Mouse (Mus musculus) intestine, postnatal 0 days (tissue): Measurements from ENCODE around the gene Olfr1418. TPM values are rescaled to one million over a fixed set of nuclear protein-coding genes. Genes with fewer than 3 reads are reported as not detected.
"Not testable (repeated sequence)": the region's sequence is repeated elsewhere in the genome, so short reads cannot be mapped to it uniquely, and the experiment has no call there.

Source experiments
- ATAC-seq: fragments of 200-750 bp; cut with Nextera tagmentation; 2 replicates; pipeline ENCODE4 v1.8.0; 2017; ENCODE audit warnings: mild to moderate bottlenecking, moderate TSS enrichment, moderate library complexity
- H3K27ac ChIP-seq: fragments of 300-500 bp; sonication (generic); 2 replicates; pipeline ENCODE4 v1.5.1; 2014; ENCODE audit warnings: mild to moderate bottlenecking, low read depth, low read length, moderate library complexity
- H3K27me3 ChIP-seq: fragments of 300-500 bp; sonication (generic); replicated peaks from 2 replicates; pipeline ENCODE4 v1.6.1; 2014; ENCODE audit warnings: low read length, mixed read lengths; ENCODE audit not compliant: control insufficient read depth, insufficient read depth
- H3K36me3 ChIP-seq: fragments of 300-500 bp; sonication (generic); 2 replicates; pipeline ENCODE4 v1.6.1; 2014; ENCODE audit warnings: mild to moderate bottlenecking, moderate library complexity; ENCODE audit not compliant: control insufficient read depth, insufficient read depth
- H3K4me1 ChIP-seq: fragments of 300-500 bp; sonication (generic); replicated peaks from 2 replicates; pipeline ENCODE4 v1.6.1; 2014; ENCODE audit warnings: antibody characterized with exemption, low read length, mixed read lengths; ENCODE audit not compliant: control insufficient read depth, insufficient read depth
- H3K4me2 ChIP-seq: fragments of 300-500 bp; sonication (generic); replicated peaks from 2 replicates; pipeline ENCODE4 v1.6.1; 2014; ENCODE audit warnings: low read depth, mild to moderate bottlenecking, moderate library complexity
- H3K4me3 ChIP-seq: fragments of 300-500 bp; sonication (generic); 2 replicates; pipeline ENCODE4 v1.5.1; 2014; ENCODE audit warnings: low read depth, low read length
- H3K9ac ChIP-seq: fragments of 300-500 bp; sonication (generic); 2 replicates; pipeline ENCODE4 v1.6.1; 2014; ENCODE audit warnings: mild to moderate bottlenecking, low read depth, low read length
- H3K9me3 ChIP-seq: fragments of 300-500 bp; sonication (generic); 2 replicates; pipeline ENCODE4 v1.6.1; 2016; ENCODE audit warnings: mixed run types; ENCODE audit not compliant: control insufficient read depth
- CTCF ChIP-seq: sonication (generic); IDR thresholded peaks from 2 replicates; pipeline ENCODE4 v1.5.1; 2016; ENCODE audit warnings: low read depth, mild to moderate bottlenecking, control low read depth, antibody characterized with exemption, moderate library complexity
- WGBS: fragments of 180-500 bp; shearing (Covaris S2); extraction: QIAGEN DNeasy Blood & Tissue Kit; methylation state at CpG from one replicate; pipeline ENCODE4 v1.1.7; 2014; 5-methylcytosine and 5-hydroxymethylcytosine counted together
- polyA plus RNA-seq: library from polyadenylated mRNA; unstranded; fragments of >200 nt; fragmentation: Nextera tagmentation; extraction: Ambion mirVana; gene quantifications from 2 replicates; pipeline ENCODE4 v1.2.1, GENCODE M21; 2015

Gene Olfr1418
- polyA plus RNA-seq, result not detected in 2 replicates

DNA sequence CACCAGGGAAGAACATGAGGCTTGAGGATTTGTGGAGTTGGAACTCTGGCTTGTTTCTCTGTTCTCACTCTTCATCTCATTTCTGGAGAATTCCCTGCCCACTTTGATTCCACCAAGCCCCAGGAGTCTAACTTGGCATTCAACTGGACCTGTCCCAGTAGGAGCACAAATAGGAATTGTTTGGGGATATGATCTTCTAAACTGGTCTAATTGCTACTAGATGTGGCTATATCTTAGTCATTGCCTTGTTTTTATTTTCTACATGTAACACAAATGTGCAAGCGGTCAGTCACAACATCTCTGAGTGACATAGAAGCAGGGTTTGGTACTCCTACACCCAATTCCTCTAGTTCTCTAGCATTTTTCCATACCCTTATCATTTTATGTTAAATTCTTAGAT is at the start of gene Olfr1418:
Olfr1418 (minus strand) TSS at position 101 of the 400 bp plus-strand sequence.
- no peak within 1 kb of the TSS for H3K9ac ChIP-seq
- no peaks in the 10 kb centered on the region for H3K9me3 ChIP-seq
- H3K27me3 ChIP-seq, result no peaks in the 10 kb centered on the region
- no peaks in the 10 kb centered on the region for H3K36me3 ChIP-seq
- WGBS, result 94% methylated on average over 1 of the region's 1 CpGs
- no peak within 1 kb of the TSS for H3K4me2 ChIP-seq
- ATAC-seq, result no peak
- no peak for TF ChIP-seq CTCF
- no peaks in the 10 kb centered on the region for H3K4me1 ChIP-seq
- no peak within 1 kb of the TSS for H3K27ac ChIP-seq
- no peak within 1 kb of the TSS for H3K4me3 ChIP-seq

DNA sequence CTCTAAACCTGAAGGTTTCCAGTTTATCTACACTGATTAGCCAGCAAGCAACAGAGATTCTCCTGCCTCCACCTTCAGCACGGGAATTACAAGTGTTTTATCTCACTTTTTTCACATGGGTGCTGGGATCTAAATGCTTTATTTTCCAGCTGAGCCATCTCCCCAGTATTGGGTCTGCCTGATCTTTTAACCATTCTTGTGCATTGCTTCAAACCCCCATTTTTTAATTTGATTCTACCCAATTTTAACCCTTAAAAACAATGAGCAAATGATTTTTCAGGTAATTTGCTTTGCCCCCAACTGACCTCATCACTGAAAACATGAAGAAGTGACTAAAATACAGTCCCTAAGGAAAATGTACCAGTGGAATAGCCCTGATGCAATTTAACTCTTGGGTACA is 25.4 kb upstream of the Olfr1418 start, which contains the start of gene Olfr1420:
Olfr1420 (plus strand) TSS at position 301 of the 400 bp plus-strand sequence.
- H3K36me3 ChIP-seq, result no peaks in the 10 kb centered on the region

DNA sequence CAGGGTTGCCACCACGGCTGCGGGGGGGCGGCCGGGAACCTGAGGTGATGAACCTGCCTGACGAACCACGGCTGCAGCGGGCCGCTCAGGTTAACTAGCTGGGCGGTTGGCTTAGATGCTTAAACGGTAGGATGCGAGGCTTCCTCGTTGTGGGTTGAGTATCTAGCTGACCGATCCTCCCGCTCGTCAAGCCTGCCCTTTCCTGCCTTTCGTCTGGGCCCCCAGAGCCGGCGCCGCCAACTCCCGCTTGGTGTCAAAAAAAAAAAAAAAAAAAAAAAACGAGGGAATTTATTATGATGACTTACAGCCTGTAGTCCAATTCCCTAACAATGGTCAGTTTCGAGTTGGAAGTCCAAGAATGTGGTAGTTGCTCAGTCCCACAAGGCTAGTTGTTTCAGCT is 17.5 kb upstream of the Olfr1418 start:
- not testable (repeated sequence) for ATAC-seq, H3K4me2 ChIP-seq
- whole genome bisulfite sequencing, result 46% methylated on average over 22 of the region's 22 CpGs

More for the DNA sequence above, 25.4 kb upstream of the Olfr1418 start, which contains the start of gene Olfr1420:
- Histone ChIP-seq H3K27me3 (no peaks in the 10 kb centered on the region), H3K9me3 (no peaks in the 10 kb centered on the region), H3K4me1 (no peaks in the 10 kb centered on the region), H3K27ac (no peak within 1 kb of the TSS), H3K4me3 (no peak within 1 kb of the TSS), H3K4me2 (no peak within 1 kb of the TSS), H3K9ac (no peak within 1 kb of the TSS)
- WGBS, result 33% methylated on average over 1 of the region's 1 CpGs
- no peak for TF ChIP-seq CTCF
- no peak for ATAC-seq

DNA sequence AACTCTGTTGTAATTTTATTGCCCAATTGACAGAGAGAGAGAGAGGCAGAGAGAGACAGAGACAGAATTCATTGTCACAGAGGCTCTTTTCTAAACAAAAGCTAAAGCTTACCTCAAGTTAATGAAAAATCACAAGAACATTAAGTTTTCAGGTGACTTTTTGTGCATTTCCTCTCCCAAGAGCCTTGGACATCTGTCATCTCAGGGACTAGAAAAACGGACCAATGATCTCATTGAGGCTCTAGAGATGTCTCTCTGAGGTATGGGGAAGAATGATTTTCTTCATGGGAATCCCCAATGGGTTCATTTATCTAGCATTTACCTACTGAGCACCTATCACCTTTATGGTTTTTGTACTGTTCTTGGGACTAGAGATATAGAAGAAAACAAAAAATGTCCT is 14.1 kb upstream of the Olfr1418 start, which contains the start of gene Olfr1419:
Olfr1419 (minus strand) TSS at position 101 of the 400 bp plus-strand sequence.
- TF ChIP-seq CTCF, result no peak
- WGBS, result 49% methylated on average over 1 of the region's 1 CpGs

More for the DNA sequence above, 17.5 kb upstream of the Olfr1418 start:
- H3K27me3 ChIP-seq, H3K27ac ChIP-seq, H3K9ac ChIP-seq, H3K4me3 ChIP-seq, H3K36me3 ChIP-seq, H3K9me3 ChIP-seq, H3K4me1 ChIP-seq: not testable (repeated sequence)

DNA sequence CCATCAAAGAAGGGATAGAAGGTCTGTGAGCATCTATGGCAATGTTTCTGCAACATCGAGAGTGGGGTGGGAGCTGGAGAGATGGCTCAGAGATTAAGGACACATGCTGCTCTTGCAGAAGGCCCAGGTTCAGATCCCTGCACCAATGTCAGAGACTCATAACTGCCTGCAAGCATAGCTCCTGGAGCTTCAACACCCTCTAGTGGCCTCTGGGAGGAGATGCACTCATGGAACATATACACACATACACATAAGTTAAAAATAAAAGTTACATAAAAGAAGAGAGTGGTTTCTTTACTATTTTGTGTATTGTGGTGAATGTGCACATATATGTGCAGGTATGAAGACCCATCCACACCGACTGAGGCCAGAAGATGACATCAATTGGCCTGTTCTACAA is 7.0 kb upstream of the Olfr1418 start:
- WGBS, result 85% methylated on average over 2 of the region's 2 CpGs
- TF ChIP-seq CTCF, result peak; percentile 28
- no peak for ATAC-seq
- no peaks in the 10 kb centered on the region for H3K27me3 ChIP-seq
- H3K9ac ChIP-seq, result no peak overlapping the region
- H3K4me2 ChIP-seq, result no peak overlapping the region
- no peaks in the 10 kb centered on the region for H3K36me3 ChIP-seq
- H3K4me3 ChIP-seq, result no peak overlapping the region
- peaks cover 3% of the 10 kb centered on the region; the same call in 1 of the 2 replicates for H3K9me3 ChIP-seq
- H3K27ac ChIP-seq, result no peak overlapping the region
- no peaks in the 10 kb centered on the region for H3K4me1 ChIP-seq

More for the DNA sequence above, 14.1 kb upstream of the Olfr1418 start, which contains the start of gene Olfr1419:
- Histone ChIP-seq H3K27me3 (no peaks in the 10 kb centered on the region), H3K4me2 (no peak within 1 kb of the TSS), H3K27ac (no peak within 1 kb of the TSS), H3K9me3 (no peaks in the 10 kb centered on the region), H3K9ac (no peak within 1 kb of the TSS), H3K4me3 (no peak within 1 kb of the TSS), H3K36me3 (no peaks in the 10 kb centered on the region), H3K4me1 (no peaks in the 10 kb centered on the region)
- ATAC-seq, result no peak

DNA sequence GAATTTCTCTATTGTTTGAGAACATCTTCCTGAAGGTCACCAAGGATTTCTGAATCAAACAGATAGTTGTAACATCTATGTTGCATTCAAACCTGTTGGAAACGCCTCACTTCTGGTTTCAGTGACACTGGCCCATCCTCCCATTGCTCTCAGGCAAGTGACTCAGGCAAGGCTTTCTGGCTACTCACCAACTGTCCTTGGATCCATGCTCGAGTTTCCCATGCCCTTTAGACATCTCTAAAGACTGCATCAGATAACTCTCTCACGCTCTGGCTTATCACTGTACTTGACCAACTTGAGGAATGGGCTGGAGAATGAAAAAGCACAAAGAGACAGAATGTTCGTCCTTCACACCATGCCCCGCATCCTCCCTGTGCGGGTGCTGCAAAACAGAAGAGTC is 4.4 kb downstream of the Olfr1418 start:
- ATAC-seq, result no peak
- H3K9ac ChIP-seq, result no peak overlapping the region
- 70% methylated on average over 6 of the region's 6 CpGs for WGBS
- no peaks in the 10 kb centered on the region for H3K4me1 ChIP-seq
- H3K4me2 ChIP-seq, result no peak overlapping the region
- H3K9me3 ChIP-seq, result no peaks in the 10 kb centered on the region
- TF ChIP-seq CTCF, result no peak
- no peaks in the 10 kb centered on the region for H3K27me3 ChIP-seq
- no peaks in the 10 kb centered on the region for H3K36me3 ChIP-seq
- no peak overlapping the region for H3K4me3 ChIP-seq
- no peak overlapping the region for H3K27ac ChIP-seq

DNA sequence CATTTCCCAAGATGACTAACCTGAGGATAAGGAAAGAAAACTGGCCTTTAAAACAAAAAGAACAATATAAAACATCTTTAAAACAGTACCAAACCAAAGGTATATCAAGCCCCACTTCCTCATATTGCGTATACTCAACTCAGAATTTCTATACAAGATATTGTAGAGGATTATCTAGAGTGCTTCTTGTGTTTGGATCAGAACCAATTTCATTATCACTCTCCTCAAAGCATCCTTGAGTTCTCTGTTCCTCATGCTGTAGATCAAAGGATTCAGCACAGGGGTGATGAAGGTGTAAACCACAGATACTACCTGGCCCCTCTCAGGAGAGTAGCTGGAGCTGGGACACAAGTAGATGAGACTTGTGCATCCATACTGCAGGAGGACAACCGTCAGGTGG is 6.0 kb downstream of the Olfr1418 start:
- Histone ChIP-seq H3K4me3 (no peak overlapping the region), H3K4me2 (no peak overlapping the region), H3K4me1 (no peaks in the 10 kb centered on the region), H3K36me3 (no peaks in the 10 kb centered on the region), H3K27me3 (no peaks in the 10 kb centered on the region), H3K9ac (no peak overlapping the region), H3K9me3 (no peaks in the 10 kb centered on the region), H3K27ac (no peak overlapping the region)
- WGBS, result 87% methylated on average over 2 of the region's 2 CpGs
- ATAC-seq, result no peak
- no peak for TF ChIP-seq CTCF
